Mouse (Mus musculus): ENCODE measurements at regions not wholly inside any gene's neighbourhood (a gene's known extent, or its start where the extent isn't known, plus 50 kb on each side); places are given as distances from the start of the nearest gene placed in this dataset. TPM values are rescaled to one million over a fixed set of nuclear protein-coding genes. Genes with fewer than 3 reads are reported as not detected.

DNA sequence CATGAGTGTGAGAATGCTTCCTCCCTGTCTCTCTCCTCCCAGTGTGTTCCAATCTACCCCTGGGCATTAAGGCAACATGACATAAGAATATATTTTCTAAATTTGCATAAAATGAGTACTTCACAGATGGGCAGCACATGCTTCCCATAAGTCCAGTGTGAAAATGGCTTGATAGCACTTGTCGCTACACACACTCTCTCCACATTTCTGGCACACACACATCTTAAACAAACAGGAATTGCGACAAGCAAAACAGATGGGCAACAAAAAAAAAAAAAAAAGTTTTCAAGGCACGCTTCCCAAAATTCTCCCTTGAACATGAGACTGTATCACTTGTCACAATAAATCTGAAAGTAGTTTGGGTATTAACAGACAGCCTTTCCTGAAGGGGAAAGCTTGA, 85.8 kb upstream of the Cypt12 start:
- H3K36me3 ChIP-seq: no peaks in the 10 kb centered on the region
- whole genome bisulfite sequencing: 51% methylated on average over 3 of the region's 3 CpGs

DNA sequence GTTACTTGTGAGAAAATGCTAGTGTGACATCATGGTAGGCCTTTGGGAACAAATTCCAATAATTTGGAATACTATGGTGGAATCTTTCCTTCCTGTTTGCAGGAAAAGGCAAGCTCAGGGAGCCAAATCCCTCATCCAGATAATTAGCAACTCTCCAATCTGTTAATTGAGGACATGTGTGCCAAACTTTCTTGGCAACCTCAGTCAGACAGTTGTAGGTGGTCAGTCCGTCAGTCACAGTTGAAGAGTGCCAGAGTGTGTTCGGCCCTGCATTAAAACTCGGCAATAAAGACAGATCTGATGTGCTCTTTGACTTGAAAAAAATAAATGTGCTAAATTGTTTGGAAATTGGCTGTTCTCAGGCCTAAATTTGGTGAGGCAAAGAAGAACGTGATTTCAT, 83.1 kb upstream of the Cypt12 start:
- H3K4me3 ChIP-seq: no peak overlapping the region
- no peak overlapping the region for H3K27ac ChIP-seq (replicated peaks)
- H3K27me3 ChIP-seq (replicated peaks): no peaks in the 10 kb centered on the region
- no peaks in the 10 kb centered on the region for H3K36me3 ChIP-seq
- 68% methylated on average over 4 of the region's 4 CpGs for WGBS
- H3K4me2 ChIP-seq: no peak overlapping the region
- H3K4me1 ChIP-seq: no peaks in the 10 kb centered on the region
- H3K9ac ChIP-seq: no peak overlapping the region
- H3K9me3 ChIP-seq: no peaks in the 10 kb centered on the region
- no peak for ATAC-seq (ENCODE audit: extremely low read depth, insufficient number of reproducible peaks, low FRiP score, low TSS enrichment)

More for the DNA sequence above, 85.8 kb upstream of the Cypt12 start:
- H3K4me3 ChIP-seq: no peak overlapping the region
- no peak overlapping the region for H3K4me2 ChIP-seq
- H3K9me3 ChIP-seq: no peaks in the 10 kb centered on the region
- H3K4me1 ChIP-seq: no peaks in the 10 kb centered on the region
- H3K27ac ChIP-seq (replicated peaks): no peak overlapping the region
- H3K9ac ChIP-seq: no peak overlapping the region
- no peak for ATAC-seq (ENCODE audit: extremely low read depth, insufficient number of reproducible peaks, low FRiP score, low TSS enrichment)
- H3K27me3 ChIP-seq (replicated peaks): no peaks in the 10 kb centered on the region

DNA sequence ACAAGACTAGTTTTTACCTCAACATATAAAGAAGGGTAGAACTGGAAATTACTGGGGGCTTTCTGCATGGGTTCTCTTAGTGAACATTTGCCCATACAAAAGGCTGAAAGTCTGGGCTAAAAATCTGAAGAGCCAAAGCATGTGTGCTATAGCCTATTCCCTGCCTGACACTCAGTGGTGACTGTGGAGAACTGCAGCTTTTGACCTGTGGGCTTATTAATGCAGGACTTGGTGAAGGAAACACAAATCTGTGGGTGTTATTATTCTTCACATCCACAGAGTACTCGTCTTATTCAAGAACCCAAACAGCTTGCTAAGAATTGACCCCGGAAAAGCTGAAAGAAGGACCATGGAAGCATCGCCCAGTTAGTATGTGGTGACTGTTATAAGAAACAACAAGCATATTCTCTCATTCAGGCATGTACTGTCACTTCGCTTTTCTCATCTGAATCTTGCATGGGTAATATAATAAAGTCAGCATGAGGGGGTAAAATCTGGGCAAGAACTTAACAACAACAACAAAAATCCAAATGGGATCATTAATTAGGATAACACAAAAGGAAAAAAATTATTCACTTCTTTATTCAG, 77.2 kb upstream of the Cypt12 start:
- Histone ChIP-seq H3K9ac (no peak overlapping the region), H3K4me1 (no peaks in the 10 kb centered on the region), H3K36me3 (no peaks in the 10 kb centered on the region), H3K4me2 (no peak overlapping the region), H3K27ac (replicated peaks) (no peak overlapping the region), H3K4me3 (no peak overlapping the region), H3K27me3 (replicated peaks) (no peaks in the 10 kb centered on the region), H3K9me3 (no peaks in the 10 kb centered on the region)
- ATAC-seq (ENCODE audit: extremely low read depth, insufficient number of reproducible peaks, low FRiP score, low TSS enrichment): no peak
- WGBS: 46% methylated on average over 4 of the region's 4 CpGs

GRCm38 (mm10) chr3:17895869-17896268, 52.3 kb upstream of the Cypt12 start:
- no peaks in the 10 kb centered on the region for H3K27me3 ChIP-seq (replicated peaks)

GRCm38 (mm10) chr3:17896756-17897155, 51.5 kb upstream of the Cypt12 start:
- Histone ChIP-seq H3K4me1 (no peaks in the 10 kb centered on the region), H3K36me3 (no peaks in the 10 kb centered on the region), H3K27ac (replicated peaks) (no peak overlapping the region), H3K9ac (no peak overlapping the region), H3K4me2 (no peak overlapping the region), H3K27me3 (replicated peaks) (no peaks in the 10 kb centered on the region), H3K9me3 (no peaks in the 10 kb centered on the region), H3K4me3 (no peak overlapping the region)
- no peak for ATAC-seq (ENCODE audit: extremely low read depth, insufficient number of reproducible peaks, low FRiP score, low TSS enrichment)
- WGBS: 89% methylated on average over 4 of the region's 4 CpGs

More at GRCm38 (mm10) chr3:17895869-17896268, 52.3 kb upstream of the Cypt12 start:
- Histone ChIP-seq H3K4me3 (no peak overlapping the region), H3K36me3 (no peaks in the 10 kb centered on the region), H3K9me3 (no peaks in the 10 kb centered on the region), H3K4me2 (no peak overlapping the region), H3K4me1 (no peaks in the 10 kb centered on the region), H3K27ac (replicated peaks) (no peak overlapping the region), H3K9ac (no peak overlapping the region)
- WGBS: 17% methylated on average over 2 of the region's 2 CpGs
- no peak for ATAC-seq (ENCODE audit: extremely low read depth, insufficient number of reproducible peaks, low FRiP score, low TSS enrichment)

Small RNAs in the stretch of these regions (microRNA-seq; reads per million reads assigned to microRNA genes)
- not detected for gene Mir124a-2

Data from heart, embryonic 13.5 days (tissue).